Mouse (Mus musculus) small intestine, adult 2 months (tissue): ENCODE results near the gene Olfr1500. TPM values are rescaled to one million over a fixed set of nuclear protein-coding genes. Genes with fewer than 3 reads are reported as not detected.
"Not testable (repeated sequence)": the region's sequence is repeated elsewhere in the genome, so short reads cannot be mapped to it uniquely, and the experiment has no call there.

Source experiments
- H3K27ac ChIP-seq: fragments of 200-500 bp; 2 replicates; pipeline ENCODE4 v1.5.1; 2012; ENCODE audit warnings: low read depth, low read length, control low read depth, inconsistent platforms; ENCODE audit not compliant: insufficient read depth
- H3K27me3 ChIP-seq: fragments of 200-500 bp; 2 replicates; pipeline ENCODE4 v1.6.1; 2012; ENCODE audit warnings: mild to moderate bottlenecking, moderate library complexity, low read length, inconsistent platforms; ENCODE audit not compliant: control insufficient read depth, insufficient read depth
- H3K36me3 ChIP-seq: fragments of 200-500 bp; 2 replicates; pipeline ENCODE4 v1.6.1; 2012; ENCODE audit warnings: mild to moderate bottlenecking, low read length, control low read depth, inconsistent platforms; ENCODE audit not compliant: control insufficient read depth, insufficient read depth
- H3K4me1 ChIP-seq: fragments of 200-500 bp; 2 replicates; pipeline ENCODE4 v1.6.1; 2012; ENCODE audit warnings: low read length, inconsistent platforms, mixed read lengths; ENCODE audit not compliant: control insufficient read depth, insufficient read depth, insufficient read length
- H3K4me3 ChIP-seq: fragments of 200-500 bp; 2 replicates; pipeline ENCODE4 v1.5.1; 2012; ENCODE audit warnings: low read depth, mild to moderate bottlenecking, control low read depth, inconsistent platforms, low read length, moderate library complexity
- CTCF ChIP-seq: fragments of 200-500 bp; IDR thresholded peaks from 2 replicates; pipeline ENCODE4 v1.5.1; 2012; ENCODE audit warnings: low read depth, mild to moderate bottlenecking, control low read depth, inconsistent platforms, low read length, moderate library complexity, mixed read lengths; ENCODE audit not compliant: insufficient replicate concordance, insufficient read length; ENCODE audit errors: extremely low read depth
- POLR2A ChIP-seq: fragments of 200-500 bp; IDR thresholded peaks from 2 replicates; pipeline ENCODE4 v1.6.1; 2012; ENCODE audit warnings: low read depth, mild to moderate bottlenecking, control low read depth, inconsistent platforms, low read length, moderate library complexity
- WGBS: fragments of 180-500 bp; shearing (Covaris S2); methylation state at CpG from one replicate; pipeline ENCODE4 v1.1.7; 2018; 5-methylcytosine and 5-hydroxymethylcytosine counted together
- polyA plus RNA-seq: library from polyadenylated mRNA; depleted of rRNA; stranded (reverse); fragments of >200 nt; gene quantifications from 2 replicates; pipeline ENCODE4 v1.2.3, GENCODE M21; 2012; rRNA removed

Olfr1500 gene
- not detected in 2 replicates for polyA plus RNA-seq

GRCm38 (mm10) chr19:13830388-13830787, at the start of gene Olfr1500:
Gene Olfr1500, minus strand, starts transcription at chr19:13830488.
- Histone ChIP-seq H3K36me3 (no peaks in the 10 kb centered on the region), H3K27ac (no peak within 1 kb of the TSS), H3K4me3 (no peak within 1 kb of the TSS), H3K4me1 (no peaks in the 10 kb centered on the region), H3K27me3 (no peaks in the 10 kb centered on the region)
- TF ChIP-seq POLR2A = no peak
- no peak for TF ChIP-seq CTCF

DNA sequence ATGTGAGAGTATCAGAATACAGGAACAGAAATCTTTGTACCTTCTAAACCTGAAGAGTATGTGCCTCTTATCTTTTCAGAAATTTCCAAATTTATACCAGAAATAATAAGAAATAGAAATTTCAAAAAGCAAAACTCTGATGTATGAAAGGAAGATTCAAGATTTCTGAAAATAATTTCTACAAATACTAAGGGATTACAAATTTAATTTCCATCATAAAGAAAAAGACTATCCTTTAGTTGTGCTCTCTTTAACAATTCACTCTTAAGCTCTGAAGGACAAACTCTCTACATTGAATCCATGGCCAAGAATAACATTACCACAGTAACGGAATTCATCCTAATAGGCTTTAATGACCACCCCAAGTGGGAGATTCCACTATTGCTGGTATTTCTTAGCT, 31.2 kb upstream of the Olfr1500 start, which contains the start of gene Olfr1502:
TSS of gene Olfr1502 (plus strand) at position 301 of the 400 bp plus-strand sequence.
- 82% methylated on average over 1 of the region's 1 CpGs for WGBS
- Histone ChIP-seq H3K4me1 (no peaks in the 10 kb centered on the region), H3K4me3 (no peak within 1 kb of the TSS), H3K27ac (no peak within 1 kb of the TSS), H3K27me3 (no peaks in the 10 kb centered on the region), H3K36me3 (no peaks in the 10 kb centered on the region)
- TF ChIP-seq CTCF (no peak), POLR2A (no peak)

GRCm38 (mm10) chr19:13850592-13850991, 20.3 kb upstream of the Olfr1500 start, which contains the start of gene Olfr1501:
Gene Olfr1501, minus strand, starts transcription at chr19:13850692.
- not testable (repeated sequence) for H3K4me1 ChIP-seq, H3K36me3 ChIP-seq, H3K4me3 ChIP-seq, H3K27ac ChIP-seq, H3K27me3 ChIP-seq

DNA sequence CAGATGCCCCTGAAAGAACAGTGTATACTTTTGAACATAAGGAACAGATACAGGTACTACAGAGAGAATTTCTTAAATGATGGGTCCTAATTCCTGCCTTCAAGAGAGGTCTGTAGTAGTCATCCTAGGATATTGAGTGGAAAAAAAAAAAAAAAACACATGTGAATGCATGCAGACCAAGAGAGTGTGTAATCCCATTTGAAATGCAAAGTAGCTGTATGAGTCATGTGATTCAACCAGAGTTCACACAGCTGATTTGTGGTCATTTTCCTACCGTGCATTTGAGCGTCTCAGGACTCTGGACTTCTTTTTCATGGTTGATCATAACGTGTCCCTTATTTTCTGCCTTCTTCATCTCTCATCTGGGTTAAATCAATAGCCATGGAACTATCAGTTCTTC, 1.8 kb downstream of the Olfr1500 start:
- no peak for TF ChIP-seq CTCF
- TF ChIP-seq POLR2A = no peak

GRCm38 (mm10) chr19:13820847-13821246, 9.4 kb downstream of the Olfr1500 start:
- Histone ChIP-seq H3K27me3 (no peaks in the 10 kb centered on the region), H3K4me1 (no peaks in the 10 kb centered on the region), H3K4me3 (no peak overlapping the region), H3K27ac (no peak overlapping the region), H3K36me3 (no peaks in the 10 kb centered on the region)
- TF ChIP-seq POLR2A (no peak), CTCF (no peak)
- WGBS = 47% methylated on average over 5 of the region's 5 CpGs

More for the DNA sequence above, 1.8 kb downstream of the Olfr1500 start:
- H3K27me3 ChIP-seq = no peaks in the 10 kb centered on the region
- no peaks in the 10 kb centered on the region for H3K4me1 ChIP-seq
- no peak overlapping the region for H3K27ac ChIP-seq
- 71% methylated on average over 3 of the region's 3 CpGs for WGBS
- no peak overlapping the region for H3K4me3 ChIP-seq
- H3K36me3 ChIP-seq = no peaks in the 10 kb centered on the region

- H3K4me1 ChIP-seq = no peaks in the 10 kb centered on the region
- no peak within 1 kb of the TSS for H3K4me3 ChIP-seq
- no peaks in the 10 kb centered on the region for H3K36me3 ChIP-seq
- no peak within 1 kb of the TSS for H3K27ac ChIP-seq
- TF ChIP-seq CTCF (no peak), POLR2A (no peak)
- no peaks in the 10 kb centered on the region for H3K27me3 ChIP-seq
These were observed 10.9 kb downstream of the Olfr1500 start, which contains the start of gene Olfr1499 for GRCm38 (mm10) chr19:13819347-13819746. Gene Olfr1499, minus strand, starts transcription at chr19:13819447.

GRCm38 (mm10) chr19:13818827-13819226, 11.5 kb downstream of the Olfr1500 start:
- Histone ChIP-seq H3K4me1 (no peaks in the 10 kb centered on the region), H3K4me3 (no peak overlapping the region), H3K27me3 (no peaks in the 10 kb centered on the region), H3K36me3 (no peaks in the 10 kb centered on the region), H3K27ac (no peak overlapping the region)
- 29% methylated on average over 5 of the region's 5 CpGs for WGBS
- TF ChIP-seq CTCF = no peak
- no peak for TF ChIP-seq POLR2A

- WGBS = 52% methylated on average over 2 of the region's 2 CpGs
- no peaks in the 10 kb centered on the region for H3K4me1 ChIP-seq
- H3K27me3 ChIP-seq = no peaks in the 10 kb centered on the region
- no peak overlapping the region for H3K4me3 ChIP-seq
- H3K27ac ChIP-seq = no peak overlapping the region
- H3K36me3 ChIP-seq = no peaks in the 10 kb centered on the region
- no peak for TF ChIP-seq CTCF
These were observed 17.5 kb downstream of the Olfr1500 start for GRCm38 (mm10) chr19:13812823-13813222.

GRCm38 (mm10) chr19:13805486-13805885, 24.8 kb downstream of the Olfr1500 start:
- not testable (repeated sequence) for H3K4me1 ChIP-seq, H3K27me3 ChIP-seq, H3K4me3 ChIP-seq, H3K27ac ChIP-seq, H3K36me3 ChIP-seq
- WGBS = 55% methylated on average over 1 of the region's 1 CpGs
